Mouse (Mus musculus) hindbrain, postnatal 0 days (tissue): Measurements from ENCODE around the gene Hexb. TPM values are rescaled to one million over a fixed set of nuclear protein-coding genes. Genes with fewer than 3 reads are reported as not detected.

Experiments
- ATAC-seq: fragments of 200-750 bp; cut with Nextera tagmentation; 2 replicates; pipeline ENCODE4 v1.8.0; 2017; ENCODE audit warnings: mild to moderate bottlenecking, moderate TSS enrichment, moderate library complexity
- DNase-seq: peaks from one replicate; pipeline ENCODE4 v3.0.0-alpha.2; 2015; ENCODE audit warnings: low spot score
- H3K27ac ChIP-seq: fragments of 300-500 bp; sonication (generic); 2 replicates; pipeline ENCODE4 v1.5.1; 2014; ENCODE audit warnings: mild to moderate bottlenecking
- H3K27me3 ChIP-seq: fragments of 300-500 bp; sonication (generic); 2 replicates; pipeline ENCODE4 v1.6.1; 2014; ENCODE audit warnings: low read length, mixed read lengths; ENCODE audit not compliant: insufficient read depth
- H3K36me3 ChIP-seq: fragments of 300-500 bp; sonication (generic); 2 replicates; pipeline ENCODE4 v1.6.1; 2014; ENCODE audit warnings: low read length, mixed read lengths; ENCODE audit not compliant: insufficient read depth
- H3K4me1 ChIP-seq: fragments of 300-500 bp; sonication (generic); 2 replicates; pipeline ENCODE4 v1.6.1; 2014; ENCODE audit warnings: antibody characterized with exemption, low read length, mixed read lengths; ENCODE audit not compliant: insufficient read depth
- H3K4me2 ChIP-seq: fragments of 300-500 bp; sonication (generic); 2 replicates; pipeline ENCODE4 v1.6.1; 2014; ENCODE audit warnings: low read depth, mild to moderate bottlenecking, low read length, moderate library complexity, mixed read lengths
- H3K4me3 ChIP-seq: fragments of 300-500 bp; sonication (generic); 2 replicates; pipeline ENCODE4 v1.5.1; 2014; ENCODE audit warnings: low read length
- H3K9ac ChIP-seq: fragments of 300-500 bp; sonication (generic); replicated peaks from 2 replicates; pipeline ENCODE4 v1.6.1; 2014; ENCODE audit warnings: mild to moderate bottlenecking, low read length, moderate library complexity, mixed read lengths
- H3K9me3 ChIP-seq: fragments of 300-500 bp; sonication (generic); 2 replicates; pipeline ENCODE4 v1.6.1; 2016; ENCODE audit warnings: low read length, mixed read lengths
- CTCF ChIP-seq: IDR thresholded peaks from 2 replicates; pipeline ENCODE4 v1.5.1; 2016; ENCODE audit warnings: antibody characterized with exemption, control low read depth, low read depth
- WGBS: fragments of 180-500 bp; shearing (Covaris S2); extraction: QIAGEN DNeasy Blood & Tissue Kit; methylation state at CpG from one replicate; pipeline ENCODE4 v1.1.7; 2014; 5-methylcytosine and 5-hydroxymethylcytosine counted together
- polyA plus RNA-seq: library from polyadenylated mRNA; unstranded; fragments of >200 nt; fragmentation: Nextera tagmentation; extraction: Ambion mirVana; gene quantifications from 2 replicates; pipeline ENCODE4 v1.2.1, GENCODE M21; 2015
- total RNA-seq: library from RNA; depleted of rRNA; stranded (reverse); fragments of >200 nt; gene quantifications from 2 replicates; pipeline ENCODE4 v1.2.3, GENCODE M21; 2014; rRNA removed

Hexb gene
- total RNA-seq: 66.4 and 75.8 TPM in 2 replicates
- polyA plus RNA-seq: 65.4 and 70.8 TPM in 2 replicates

DNA sequence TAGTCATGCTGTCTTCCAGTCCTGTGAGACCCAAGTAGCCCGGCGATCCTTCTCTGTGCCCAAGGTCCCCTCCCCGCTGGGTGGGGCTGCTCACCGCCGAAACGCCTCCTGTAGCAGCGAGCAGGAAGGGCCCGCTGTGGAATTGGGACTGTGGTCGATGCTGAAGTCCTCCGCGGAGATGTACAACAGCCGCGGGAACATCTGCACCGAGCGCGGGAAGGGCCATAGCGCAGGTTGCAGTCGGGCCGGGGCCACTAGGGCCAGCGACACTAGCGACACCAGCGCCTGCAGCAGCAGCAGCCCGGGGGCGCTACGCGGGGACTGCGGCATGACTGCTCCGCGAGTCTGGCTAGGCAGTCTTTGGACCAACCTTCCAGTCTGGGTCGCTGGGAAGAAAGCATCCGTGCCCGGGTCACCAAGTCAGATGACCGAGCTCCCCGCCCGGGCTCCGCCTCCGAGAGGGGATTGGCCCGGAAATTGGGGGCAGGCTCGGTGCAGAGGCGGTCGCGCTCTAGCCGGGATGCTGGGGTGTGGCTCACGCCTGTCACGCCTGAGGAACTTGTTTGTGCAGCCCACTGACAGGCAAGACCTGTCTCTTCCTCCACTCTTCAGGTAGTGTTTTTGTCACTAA is at the start of gene Hexb:
TSS of gene Hexb (minus strand) at position 426 of the 631 bp plus-strand sequence.
- ATAC-seq (peak; percentile 91), DNase-seq (peak; percentile 86)
- no peaks in the 10 kb centered on the region; the same call in 1 of the 2 replicates for H3K4me1 ChIP-seq
- peak within 1 kb of the TSS; percentile 32; the same call in 1 of the 2 replicates for H3K27ac ChIP-seq
- peak within 1 kb of the TSS; percentile 52 for H3K9ac ChIP-seq
- H3K36me3 ChIP-seq: no peaks in the 10 kb centered on the region
- H3K4me2 ChIP-seq: peak within 1 kb of the TSS; percentile 71
- H3K4me3 ChIP-seq: peak within 1 kb of the TSS; percentile 60
- WGBS: under 1% methylated on average over 45 of the region's 45 CpGs
- no peaks in the 10 kb centered on the region for H3K9me3 ChIP-seq
- H3K27me3 ChIP-seq: no peaks in the 10 kb centered on the region
- TF ChIP-seq CTCF: peak; percentile 50

DNA sequence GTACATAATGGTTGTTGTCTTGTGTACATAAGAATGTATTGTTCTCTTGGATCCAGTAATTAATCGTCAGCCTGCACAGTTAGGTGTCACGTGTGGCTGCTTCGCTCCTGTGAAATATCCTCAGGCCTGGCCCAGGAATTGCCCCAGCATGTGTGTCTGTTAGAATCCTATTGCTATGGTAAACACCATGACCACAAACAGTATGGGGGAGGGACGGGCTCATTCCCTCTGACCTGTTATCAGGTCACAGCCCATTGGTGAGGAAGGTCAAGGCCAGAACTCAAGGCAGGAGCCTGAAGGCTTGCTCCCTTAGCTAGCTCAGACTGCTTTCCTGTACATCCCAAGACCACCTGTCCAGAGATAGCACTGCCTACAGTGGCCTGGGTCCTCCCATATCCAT is 49.6 kb upstream of the Hexb start:
- Histone ChIP-seq H3K36me3 (peaks cover 15% of the 10 kb centered on the region; the same call in 1 of the 2 replicates), H3K4me2 (peak overlapping the region; percentile 97), H3K27ac (no peak overlapping the region), H3K4me3 (no peak overlapping the region), H3K27me3 (no peaks in the 10 kb centered on the region), H3K4me1 (peaks cover 44% of the 10 kb centered on the region), H3K9ac (no peak overlapping the region), H3K9me3 (no peaks in the 10 kb centered on the region)
- ATAC-seq (no peak), DNase-seq (no peak)
- 25% methylated on average over 4 of the region's 4 CpGs for WGBS
- TF ChIP-seq CTCF: no peak

DNA sequence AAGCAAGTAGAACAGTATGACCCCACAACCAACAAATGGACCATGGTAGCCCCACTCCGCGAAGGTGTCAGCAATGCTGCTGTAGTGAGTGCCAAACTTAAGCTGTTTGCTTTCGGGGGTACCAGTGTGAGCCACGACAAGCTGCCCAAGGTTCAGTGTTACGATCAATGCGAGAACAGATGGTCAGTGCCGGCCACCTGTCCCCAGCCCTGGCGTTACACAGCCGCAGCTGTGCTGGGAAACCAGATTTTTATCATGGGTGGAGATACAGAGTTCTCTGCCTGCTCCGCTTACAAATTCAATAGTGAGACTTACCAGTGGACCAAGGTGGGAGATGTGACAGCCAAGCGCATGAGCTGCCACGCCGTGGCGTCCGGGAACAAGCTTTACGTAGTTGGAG is 48.1 kb upstream of the Hexb start:
- Histone ChIP-seq H3K9me3 (no peaks in the 10 kb centered on the region), H3K9ac (no peak overlapping the region), H3K4me1 (peaks cover 36% of the 10 kb centered on the region), H3K36me3 (peaks cover 15% of the 10 kb centered on the region; the same call in 1 of the 2 replicates), H3K27ac (0 out of 2 replicates have a peak overlapping the region, but pooled peaks have one; percentile 4), H3K4me2 (peak overlapping the region; percentile 97), H3K27me3 (no peaks in the 10 kb centered on the region), H3K4me3 (no peak overlapping the region)
- ATAC-seq (no peak), DNase-seq (no peak)
- WGBS: 50% methylated on average over 16 of the region's 16 CpGs
- TF ChIP-seq CTCF: no peak

DNA sequence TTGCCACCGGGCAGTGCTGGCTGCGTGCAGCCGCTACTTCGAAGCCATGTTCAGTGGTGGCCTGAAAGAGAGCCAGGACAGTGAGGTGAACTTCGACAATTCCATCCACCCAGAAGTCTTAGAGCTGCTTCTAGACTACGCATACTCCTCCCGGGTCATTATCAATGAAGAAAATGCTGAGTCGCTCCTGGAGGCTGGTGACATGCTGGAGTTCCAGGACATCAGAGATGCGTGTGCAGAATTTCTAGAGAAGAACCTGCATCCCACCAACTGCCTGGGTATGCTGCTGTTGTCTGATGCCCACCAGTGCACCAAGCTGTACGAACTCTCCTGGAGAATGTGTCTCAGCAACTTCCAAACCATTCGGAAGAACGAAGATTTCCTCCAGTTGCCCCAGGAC is 47.0 kb upstream of the Hexb start:
- no peaks in the 10 kb centered on the region for H3K27me3 ChIP-seq
- no peak for ATAC-seq
- no peak overlapping the region for H3K27ac ChIP-seq
- peak overlapping the region; percentile 97 for H3K4me3 ChIP-seq
- DNase-seq: no peak
- H3K9me3 ChIP-seq: no peaks in the 10 kb centered on the region
- no peak overlapping the region; the same call in 1 of the 2 replicates for H3K9ac ChIP-seq
- TF ChIP-seq CTCF: no peak
- peaks cover 33% of the 10 kb centered on the region for H3K4me1 ChIP-seq
- H3K4me2 ChIP-seq: peak overlapping the region; percentile 97
- peaks cover 15% of the 10 kb centered on the region; the same call in 1 of the 2 replicates for H3K36me3 ChIP-seq
- WGBS: 64% methylated on average over 12 of the region's 12 CpGs

DNA sequence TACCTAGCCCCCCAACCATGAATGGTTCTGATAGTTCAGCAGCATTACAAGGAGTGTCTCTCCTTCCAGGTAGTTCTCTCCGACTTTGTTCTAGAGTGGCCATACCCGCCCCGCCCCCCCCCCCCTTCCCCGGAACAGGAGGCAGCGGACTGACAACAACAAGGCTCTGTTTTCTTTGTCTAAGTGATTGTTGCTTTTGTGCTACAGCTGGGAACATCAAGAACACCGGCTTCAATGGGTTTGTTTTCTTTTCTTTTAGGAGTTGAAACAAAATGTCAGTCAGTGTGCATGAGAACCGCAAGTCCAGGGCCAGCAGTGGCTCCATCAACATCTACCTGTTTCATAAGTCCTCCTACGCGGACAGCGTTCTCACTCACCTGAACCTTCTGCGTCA is 46.6 kb upstream of the Hexb start:
- no peak for TF ChIP-seq CTCF
- Histone ChIP-seq H3K9me3 (no peaks in the 10 kb centered on the region), H3K27me3 (no peaks in the 10 kb centered on the region), H3K27ac (peak overlapping the region; percentile 38; the same call in 1 of the 2 replicates), H3K4me2 (peak overlapping the region; percentile 97), H3K9ac (peak overlapping the region; percentile 77; the same call in 1 of the 2 replicates), H3K4me3 (peak overlapping the region; percentile 97), H3K36me3 (peaks cover 15% of the 10 kb centered on the region; the same call in 1 of the 2 replicates), H3K4me1 (peaks cover 28% of the 10 kb centered on the region)
- WGBS: 37% methylated on average over 11 of the region's 11 CpGs
- no peak for DNase-seq
- no peak for ATAC-seq

DNA sequence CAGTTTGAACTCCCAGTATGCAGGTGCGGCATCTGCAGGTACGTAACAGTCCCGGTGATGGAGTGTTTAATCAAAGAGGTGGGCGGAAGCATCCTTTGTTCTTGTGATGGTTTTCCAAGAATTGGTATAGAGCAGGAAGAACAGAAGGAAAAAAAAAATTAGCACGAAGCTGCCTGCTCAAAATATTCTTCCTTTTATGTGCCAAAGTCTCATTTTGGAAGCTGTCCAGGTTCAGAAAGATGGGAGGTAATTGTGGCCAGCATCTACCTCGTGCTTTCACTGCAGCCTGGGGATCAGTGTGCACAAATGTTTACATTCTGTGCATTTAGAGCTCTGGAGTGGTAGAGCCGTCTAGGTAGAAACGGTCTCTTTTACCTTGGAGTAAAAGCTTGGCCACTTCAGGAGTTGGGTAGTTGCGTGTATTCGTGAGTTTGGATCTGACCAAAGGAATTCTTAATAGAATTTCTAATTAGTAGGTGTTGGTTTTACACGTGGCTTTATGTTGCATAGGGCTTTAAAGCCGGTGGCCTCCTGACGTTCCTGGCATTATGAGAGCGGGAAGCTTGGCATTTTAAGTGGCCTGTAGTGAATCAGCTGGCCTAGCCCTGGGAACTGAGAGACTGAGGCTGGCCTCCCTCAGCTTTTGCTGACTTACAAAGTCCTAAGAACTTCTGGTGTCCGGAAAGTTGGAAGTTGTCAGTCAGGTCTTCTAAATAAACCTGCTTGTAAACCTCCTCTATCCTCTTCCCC is 46.0 kb upstream of the Hexb start:
- H3K4me3 ChIP-seq: peak overlapping the region; percentile 97
- 17% methylated on average over 15 of the region's 15 CpGs for WGBS
- peak overlapping the region; percentile 94; the same call in 1 of the 2 replicates for H3K27ac ChIP-seq
- peaks cover 25% of the 10 kb centered on the region; the same call in 1 of the 2 replicates for H3K4me1 ChIP-seq
- H3K4me2 ChIP-seq: peak overlapping the region; percentile 97
- H3K27me3 ChIP-seq: no peaks in the 10 kb centered on the region
- ATAC-seq: no peak
- H3K9me3 ChIP-seq: no peaks in the 10 kb centered on the region
- peak overlapping the region; percentile 77 for H3K9ac ChIP-seq
- TF ChIP-seq CTCF: no peak
- peaks cover 15% of the 10 kb centered on the region; the same call in 1 of the 2 replicates for H3K36me3 ChIP-seq
- no peak for DNase-seq
